Mouse (Mus musculus): ENCODE measurements around the gene Mtfr1l. TPM values are rescaled to one million over a fixed set of nuclear protein-coding genes. Genes with fewer than 3 reads are reported as not detected.

The Mtfr1l gene
- polyA plus RNA-seq, 1 experiment from 2014 or later, result 130 TPM

DNA sequence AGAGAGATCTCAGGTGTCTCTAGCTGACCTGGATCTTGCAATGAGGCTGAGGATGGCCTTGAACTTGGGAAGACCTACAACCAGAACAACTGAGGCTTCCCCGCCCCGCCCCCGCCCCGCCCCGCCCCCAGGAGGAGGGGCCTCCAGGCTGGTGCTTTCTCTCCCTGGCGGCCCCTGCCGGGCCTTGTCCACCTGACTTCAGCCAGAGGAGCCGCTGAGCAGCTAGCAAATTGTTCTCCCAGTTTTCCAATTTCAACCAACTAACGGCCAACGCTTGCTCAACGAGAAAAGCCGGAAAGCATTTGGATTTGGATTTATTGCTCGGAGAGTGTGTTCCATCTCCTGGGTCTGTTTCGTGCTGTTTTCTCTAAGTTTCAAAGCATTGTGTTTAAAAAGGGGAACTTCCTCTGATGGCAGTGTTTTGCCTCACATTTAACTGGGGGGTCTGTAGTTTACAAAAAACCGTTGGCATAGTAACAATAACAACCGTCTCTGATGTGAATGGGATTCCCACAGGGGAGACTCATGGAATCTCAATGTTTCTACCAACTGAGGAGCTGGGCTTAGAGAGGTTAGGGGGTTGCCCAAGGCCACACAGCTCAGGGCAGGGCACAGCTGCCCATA is 22.6 kb upstream of the Mtfr1l start:
- 11% methylated on average over 16 of the region's 16 CpGs for WGBS
- Histone ChIP-seq H3K4me2 (peak overlapping the region; percentile 1; the same call in 1 of the 2 replicates), H3K27me3 (no peaks in the 10 kb centered on the region), H3K4me1 (peaks cover 13% of the 10 kb centered on the region), H3K36me3 (no peaks in the 10 kb centered on the region), H3K9ac (peak overlapping the region; percentile 51; the same call in 1 of the 2 replicates), H3K4me3 (no peak overlapping the region), H3K27ac (peak overlapping the region; percentile 41), H3K9me3 (no peaks in the 10 kb centered on the region)
- ATAC-seq (ENCODE audit: insufficient number of reproducible peaks, insufficient read depth, low FRiP score, low TSS enrichment, low read depth), result no peak

DNA sequence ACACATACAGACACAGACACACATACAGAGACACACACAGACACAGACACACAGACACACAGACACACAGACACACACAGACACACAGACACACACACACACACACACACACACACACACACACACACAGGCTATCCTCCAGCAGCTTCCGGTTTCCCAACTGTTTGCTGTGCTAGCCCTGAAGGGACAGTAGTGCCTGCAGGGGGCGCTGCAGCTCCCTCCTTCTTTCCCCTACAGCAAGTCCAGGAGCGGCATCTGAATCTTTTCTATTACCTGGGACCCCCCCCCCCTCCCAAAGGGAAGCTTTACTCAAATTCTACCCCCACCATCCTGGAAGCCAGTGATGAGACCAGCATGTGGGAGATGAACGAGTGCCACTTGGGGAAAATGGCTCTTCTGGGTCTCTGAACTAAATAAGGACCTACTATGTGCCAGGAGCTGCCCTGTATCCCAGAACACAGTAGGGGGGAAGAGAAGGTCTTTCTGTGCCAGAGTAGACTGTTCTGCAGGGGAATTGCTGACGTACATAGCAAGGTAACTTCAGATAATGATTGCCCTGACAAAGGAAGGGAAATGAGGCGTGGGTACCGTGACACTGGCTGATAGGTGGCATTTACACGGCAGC is 20.9 kb upstream of the Mtfr1l start:
- no peak overlapping the region for H3K4me2 ChIP-seq

DNA sequence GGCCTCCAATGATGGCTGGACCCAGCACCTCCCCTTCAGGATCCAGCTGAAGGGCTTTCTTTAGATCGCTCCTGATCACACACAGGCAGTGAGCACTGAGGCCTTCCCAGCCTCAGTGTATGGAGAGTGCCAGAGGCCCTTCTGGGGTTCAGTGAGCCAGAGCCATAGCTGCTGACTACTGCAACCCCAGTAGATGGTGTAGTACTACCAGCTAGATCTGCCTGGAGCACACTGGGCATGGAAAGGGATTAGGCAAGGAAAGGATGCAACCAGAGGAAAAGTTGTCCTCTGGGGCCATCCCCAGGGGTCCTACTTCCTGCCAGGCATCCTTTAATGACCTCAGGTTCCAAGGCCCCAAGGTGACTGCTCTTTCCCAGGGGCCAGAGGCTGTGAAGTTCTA is 18.4 kb upstream of the Mtfr1l start:
- H3K4me2 ChIP-seq, result no peak overlapping the region
- no peak overlapping the region for H3K9ac ChIP-seq
- H3K4me3 ChIP-seq, result no peak overlapping the region
- peaks cover 15% of the 10 kb centered on the region for H3K36me3 ChIP-seq
- peaks cover 26% of the 10 kb centered on the region for H3K4me1 ChIP-seq
- no peaks in the 10 kb centered on the region for H3K27me3 ChIP-seq
- ATAC-seq (ENCODE audit: insufficient number of reproducible peaks, insufficient read depth, low FRiP score, low TSS enrichment, low read depth), result no peak
- peaks cover 9% of the 10 kb centered on the region for H3K9me3 ChIP-seq
- no peak overlapping the region for H3K27ac ChIP-seq
- 87% methylated on average over 1 of the region's 1 CpGs for WGBS

More for the DNA sequence above, 20.9 kb upstream of the Mtfr1l start:
- WGBS, result 68% methylated on average over 7 of the region's 8 CpGs
- no peak overlapping the region for H3K4me3 ChIP-seq
- no peak overlapping the region for H3K9ac ChIP-seq
- no peak for ATAC-seq (ENCODE audit: insufficient number of reproducible peaks, insufficient read depth, low FRiP score, low TSS enrichment, low read depth)
- H3K9me3 ChIP-seq, result no peaks in the 10 kb centered on the region
- no peaks in the 10 kb centered on the region for H3K36me3 ChIP-seq
- H3K27ac ChIP-seq, result no peak overlapping the region
- H3K27me3 ChIP-seq, result no peaks in the 10 kb centered on the region
- H3K4me1 ChIP-seq, result peaks cover 18% of the 10 kb centered on the region

DNA sequence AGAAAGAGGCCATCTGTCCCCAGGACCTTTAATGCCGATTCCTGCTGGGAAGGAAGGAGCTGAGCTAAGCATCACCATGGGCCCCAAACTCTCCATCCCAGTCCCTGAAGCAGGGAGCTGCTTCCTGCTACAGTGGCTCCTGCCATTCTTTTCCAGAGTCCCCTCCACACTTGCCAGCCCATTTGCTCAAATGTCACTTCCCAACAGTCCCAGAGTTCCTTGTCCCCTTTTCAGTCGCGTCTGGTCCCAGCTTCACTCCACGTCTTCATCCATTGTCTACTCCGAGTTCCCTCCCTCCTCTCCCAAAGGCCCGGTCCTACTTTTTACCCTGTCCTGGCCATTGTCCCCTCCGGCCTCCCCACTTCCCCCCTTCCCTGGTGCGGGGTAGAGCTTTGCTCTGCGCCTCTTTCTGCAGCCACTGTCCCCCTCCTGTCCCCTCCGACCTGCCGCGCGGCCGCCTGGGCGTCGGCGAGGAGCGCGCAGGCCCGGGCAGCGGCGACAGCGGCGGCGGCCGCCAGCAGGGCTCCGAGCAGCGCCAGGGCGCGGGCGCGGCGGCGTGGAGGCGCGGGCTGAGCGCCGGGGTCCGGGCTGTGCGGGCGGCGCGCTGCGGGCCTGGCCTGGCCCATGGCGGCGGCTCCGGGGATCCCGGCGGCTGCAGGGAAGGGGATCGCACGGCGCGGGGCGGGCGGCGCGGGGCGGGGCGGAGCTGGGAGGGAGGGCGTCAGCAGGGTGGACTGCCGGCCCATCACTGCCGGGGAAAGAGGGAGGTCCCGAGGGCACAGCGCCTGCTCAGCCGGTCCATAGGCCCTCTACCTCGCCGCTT is 16.5 kb upstream of the Mtfr1l start, which contains the start of gene Selenon:
TSS of gene Selenon (minus strand) at position 673 of the 823 bp plus-strand sequence.
- peak within 1 kb of the TSS; percentile 84 for H3K27ac ChIP-seq
- peak; percentile 81 for ATAC-seq (ENCODE audit: insufficient number of reproducible peaks, insufficient read depth, low FRiP score, low TSS enrichment, low read depth)
- H3K9ac ChIP-seq, result peak within 1 kb of the TSS; percentile 95
- under 1% methylated on average over 53 of the region's 67 CpGs for WGBS
- no peaks in the 10 kb centered on the region for H3K27me3 ChIP-seq
- peaks cover 9% of the 10 kb centered on the region for H3K9me3 ChIP-seq
- H3K4me2 ChIP-seq, result peak within 1 kb of the TSS; percentile 73
- H3K4me1 ChIP-seq, result peaks cover 25% of the 10 kb centered on the region
- H3K4me3 ChIP-seq, result peak within 1 kb of the TSS; percentile 89
- H3K36me3 ChIP-seq, result peaks cover 32% of the 10 kb centered on the region

DNA sequence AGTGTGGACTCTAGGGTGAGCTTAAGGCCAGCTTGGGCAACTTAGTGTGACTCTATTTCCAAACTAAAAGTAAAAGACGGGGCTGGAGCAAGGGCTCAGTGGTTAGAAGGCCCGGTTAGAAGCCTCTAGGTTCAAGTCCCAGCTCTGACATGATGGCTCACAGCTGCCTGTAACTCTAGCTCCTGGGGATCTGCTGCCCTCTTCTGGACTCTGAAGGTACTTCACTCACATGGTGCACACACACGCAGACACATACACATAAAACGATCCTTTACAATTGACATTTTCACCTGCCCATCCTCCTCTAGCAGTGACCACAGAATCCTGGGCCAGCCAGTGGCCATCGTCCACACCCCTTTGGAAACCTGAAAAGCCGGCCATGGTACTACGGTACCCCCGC is 14.7 kb upstream of the Mtfr1l start:
- H3K27ac ChIP-seq, result no peak overlapping the region
- no peak for ATAC-seq (ENCODE audit: insufficient number of reproducible peaks, insufficient read depth, low FRiP score, low TSS enrichment, low read depth)
- peaks cover 50% of the 10 kb centered on the region for H3K36me3 ChIP-seq
- H3K4me1 ChIP-seq, result peaks cover 25% of the 10 kb centered on the region
- H3K9ac ChIP-seq, result no peak overlapping the region
- no peak overlapping the region for H3K4me2 ChIP-seq
- no peak overlapping the region for H3K4me3 ChIP-seq
- 98% methylated on average over 8 of the region's 8 CpGs for whole genome bisulfite sequencing
- H3K9me3 ChIP-seq, result peaks cover 9% of the 10 kb centered on the region
- no peaks in the 10 kb centered on the region for H3K27me3 ChIP-seq

DNA sequence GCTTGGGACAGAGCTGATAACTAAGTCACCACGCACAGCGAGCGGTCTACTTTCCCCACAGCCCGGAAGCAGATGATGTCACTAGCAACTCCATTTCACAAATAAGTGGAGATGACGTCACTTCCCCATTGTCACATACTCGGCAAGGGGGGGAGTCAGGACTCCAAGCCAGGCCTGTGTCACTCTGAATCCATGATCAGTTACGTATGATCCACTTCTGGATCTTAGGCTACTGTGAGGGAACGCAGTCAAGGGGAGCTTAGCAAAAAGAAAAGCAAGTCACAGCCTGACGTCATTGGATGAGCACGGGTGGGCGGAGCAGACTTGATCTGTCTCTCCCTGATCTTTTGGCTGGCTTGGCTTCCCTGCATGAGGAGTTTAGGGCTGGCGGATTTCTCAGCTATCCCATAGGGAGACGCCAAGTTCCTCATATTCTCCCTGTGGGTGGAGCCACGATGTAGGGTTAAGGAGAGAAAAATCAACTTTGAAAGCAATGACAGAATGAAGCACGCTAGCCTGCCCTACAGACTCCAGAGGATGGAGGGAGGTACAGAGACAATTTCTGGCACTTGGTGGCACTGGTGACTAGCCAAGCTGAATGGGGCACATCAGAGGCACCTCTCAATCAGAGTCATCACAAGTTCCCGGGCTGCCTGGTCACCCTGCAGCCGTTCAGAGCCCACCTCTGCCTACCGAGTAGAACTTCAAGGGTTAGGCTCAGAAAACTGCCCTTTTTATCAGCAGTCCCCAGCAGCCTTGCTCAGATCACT is 13.2 kb upstream of the Mtfr1l start:
- WGBS, result 70% methylated on average over 18 of the region's 18 CpGs
- no peak overlapping the region for H3K4me2 ChIP-seq
- H3K9me3 ChIP-seq, result peaks cover 9% of the 10 kb centered on the region
- H3K4me1 ChIP-seq, result peaks cover 25% of the 10 kb centered on the region
- no peak for ATAC-seq (ENCODE audit: insufficient number of reproducible peaks, insufficient read depth, low FRiP score, low TSS enrichment, low read depth)
- no peak overlapping the region for H3K9ac ChIP-seq
- no peak overlapping the region for H3K4me3 ChIP-seq
- H3K36me3 ChIP-seq, result peaks cover 60% of the 10 kb centered on the region
- H3K27ac ChIP-seq, result no peak overlapping the region
- no peaks in the 10 kb centered on the region for H3K27me3 ChIP-seq

DNA sequence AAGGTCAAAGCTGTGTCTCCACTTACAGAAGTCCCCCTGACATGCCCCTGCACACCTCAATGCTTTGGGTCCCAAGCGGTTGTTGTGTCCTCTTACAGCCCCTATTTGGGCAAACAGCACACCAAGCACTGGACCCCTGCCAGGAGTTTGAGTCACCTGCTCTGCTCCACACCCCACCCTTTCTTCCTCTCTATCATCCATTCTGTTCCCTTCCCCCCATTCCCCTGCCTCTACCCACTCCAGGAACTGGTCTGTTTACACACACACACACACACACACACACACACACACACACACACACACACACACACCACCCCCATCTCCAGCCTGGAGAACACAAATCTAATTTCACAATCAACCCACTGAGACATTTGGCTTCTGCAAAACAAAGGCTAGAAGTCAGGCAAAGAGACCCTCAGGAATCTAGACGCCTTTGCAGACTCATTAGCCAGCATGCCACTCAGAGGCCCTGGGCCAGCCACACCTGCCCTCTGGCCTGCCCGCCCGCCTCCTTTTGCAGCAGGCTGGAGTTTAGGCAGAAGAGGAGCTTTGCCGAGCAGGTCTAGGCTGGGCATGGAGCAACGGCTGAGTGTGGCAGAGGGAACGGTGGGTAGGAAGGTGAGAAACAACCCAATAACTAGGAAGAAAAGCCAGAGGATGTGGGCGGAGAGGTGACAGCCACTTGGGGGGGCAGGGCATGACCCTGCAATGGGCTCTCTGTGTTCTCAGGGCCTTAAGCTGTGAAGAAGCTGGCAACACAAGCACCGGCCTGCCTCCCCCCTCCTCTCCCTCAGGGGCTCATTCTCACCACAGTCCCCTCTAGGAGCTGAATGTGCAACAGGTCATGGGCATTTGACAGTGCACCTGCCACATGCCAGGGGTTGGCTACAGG is 11.9 kb upstream of the Mtfr1l start:
- Histone ChIP-seq H3K9me3 (peaks cover 9% of the 10 kb centered on the region), H3K9ac (0 out of 2 replicates have a peak overlapping the region, but pooled peaks have one; percentile 16), H3K4me2 (no peak overlapping the region), H3K4me1 (peaks cover 25% of the 10 kb centered on the region), H3K27ac (no peak overlapping the region; the same call in 1 of the 2 replicates), H3K27me3 (no peaks in the 10 kb centered on the region), H3K36me3 (peaks cover 71% of the 10 kb centered on the region), H3K4me3 (no peak overlapping the region)
- WGBS, result 71% methylated on average over 9 of the region's 9 CpGs
- no peak for ATAC-seq (ENCODE audit: insufficient number of reproducible peaks, insufficient read depth, low FRiP score, low TSS enrichment, low read depth)

DNA sequence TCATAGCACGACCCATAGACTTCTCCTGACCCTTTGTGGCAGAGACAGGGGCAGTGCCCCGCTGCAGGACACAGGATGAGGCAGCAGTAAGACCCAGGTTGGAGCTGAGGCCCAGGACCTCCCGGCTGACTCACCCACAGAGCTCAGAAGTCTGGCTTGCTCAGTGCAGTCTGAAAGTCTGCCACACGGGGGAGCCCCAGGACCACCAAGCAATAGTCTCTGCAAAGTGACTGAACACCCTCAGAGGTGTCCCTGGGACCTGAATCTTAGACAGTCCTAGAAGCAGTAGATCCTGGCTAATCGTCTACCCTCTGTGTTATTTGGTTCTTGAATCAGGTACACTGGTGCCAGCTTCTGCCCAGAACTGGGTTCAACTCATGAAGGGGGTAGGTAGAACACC is 8.1 kb upstream of the Mtfr1l start:
- Histone ChIP-seq H3K9ac (0 out of 2 replicates have a peak overlapping the region, but pooled peaks have one; percentile 49), H3K27ac (no peak overlapping the region), H3K4me2 (no peak overlapping the region), H3K4me3 (no peak overlapping the region), H3K4me1 (peaks cover 7% of the 10 kb centered on the region; the same call in 1 of the 2 replicates), H3K36me3 (peaks cover 88% of the 10 kb centered on the region), H3K27me3 (no peaks in the 10 kb centered on the region), H3K9me3 (no peaks in the 10 kb centered on the region)
- 7% methylated on average over 5 of the region's 5 CpGs for WGBS
- no peak for ATAC-seq (ENCODE audit: insufficient number of reproducible peaks, insufficient read depth, low FRiP score, low TSS enrichment, low read depth)

DNA sequence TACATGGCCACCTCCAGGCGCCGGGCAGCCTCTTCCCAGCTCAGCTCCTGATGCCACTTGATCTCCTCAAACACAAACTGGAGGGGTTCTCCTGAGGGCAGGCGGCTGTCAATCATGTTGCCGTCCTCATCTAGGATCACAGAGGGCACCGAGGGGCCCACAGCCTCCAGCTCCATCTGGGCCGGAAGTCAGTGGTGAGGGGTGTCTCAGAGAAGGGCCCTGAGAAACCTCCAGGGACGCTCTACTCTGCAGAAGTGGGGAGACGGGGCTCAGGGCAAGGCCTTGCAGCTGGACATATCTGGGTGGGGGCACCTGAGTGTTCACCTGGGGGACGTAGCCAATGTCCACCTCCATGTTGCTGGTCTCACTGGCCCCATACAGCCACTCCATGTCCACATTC is 7.5 kb upstream of the Mtfr1l start:
- Histone ChIP-seq H3K27me3 (no peaks in the 10 kb centered on the region), H3K4me1 (peaks cover 6% of the 10 kb centered on the region; the same call in 1 of the 2 replicates), H3K4me2 (no peak overlapping the region), H3K4me3 (no peak overlapping the region), H3K9ac (0 out of 2 replicates have a peak overlapping the region, but pooled peaks have one; percentile 49), H3K36me3 (peaks cover 85% of the 10 kb centered on the region), H3K9me3 (no peaks in the 10 kb centered on the region), H3K27ac (no peak overlapping the region)
- no peak for ATAC-seq (ENCODE audit: insufficient number of reproducible peaks, insufficient read depth, low FRiP score, low TSS enrichment, low read depth)
- 90% methylated on average over 9 of the region's 9 CpGs for WGBS

DNA sequence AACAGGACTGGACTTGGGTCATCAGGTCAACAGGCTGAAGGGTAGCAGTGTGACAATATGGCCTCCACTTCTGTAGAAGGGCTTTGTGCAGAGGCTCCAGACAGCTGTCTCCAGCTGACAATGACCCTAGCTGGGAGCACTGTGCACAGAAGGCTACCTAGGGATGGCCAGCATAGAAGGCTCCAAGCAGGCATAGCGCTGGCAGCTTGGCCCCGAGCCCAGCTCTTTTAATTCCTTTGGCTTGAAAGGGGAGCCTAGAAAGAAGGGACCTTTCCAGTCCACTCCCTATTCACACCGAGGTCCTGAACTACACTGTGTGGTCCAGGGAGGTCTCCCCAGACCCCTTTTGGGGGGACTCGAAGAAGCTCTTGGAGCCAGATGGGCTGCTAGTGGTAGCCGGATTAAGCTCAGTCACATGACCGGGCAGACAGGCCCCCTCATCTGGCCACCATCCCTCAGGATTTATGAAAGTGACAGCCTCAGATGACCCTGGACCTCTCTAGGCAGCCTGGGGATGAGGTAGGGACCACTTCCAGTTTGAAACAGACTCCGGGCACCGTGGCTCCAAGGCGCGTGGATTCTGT is 3.9 kb upstream of the Mtfr1l start:
- no peak for ATAC-seq (ENCODE audit: insufficient number of reproducible peaks, insufficient read depth, low FRiP score, low TSS enrichment, low read depth)
- peaks cover 51% of the 10 kb centered on the region for H3K36me3 ChIP-seq
- H3K27ac ChIP-seq, result no peak overlapping the region
- no peaks in the 10 kb centered on the region for H3K9me3 ChIP-seq
- peaks cover 8% of the 10 kb centered on the region for H3K4me1 ChIP-seq
- no peaks in the 10 kb centered on the region for H3K27me3 ChIP-seq
- WGBS, result 89% methylated on average over 10 of the region's 10 CpGs
- H3K4me2 ChIP-seq, result no peak overlapping the region
- no peak overlapping the region for H3K4me3 ChIP-seq
- no peak overlapping the region for H3K9ac ChIP-seq
